Mouse (Mus musculus): ENCODE data around the gene Wasf2. TPM values are rescaled to one million over a fixed set of nuclear protein-coding genes. Genes with fewer than 3 reads are reported as not detected.

The Wasf2 gene
- 27.2 and 32.5 TPM in 2 replicates for polyA plus RNA-seq (2015; fragmentation: Nextera tagmentation; extraction: Ambion mirVana)

GRCm38 (mm10) chr4:133129931-133130889 lies at the start of gene Wasf2:
TSS of gene Wasf2 (plus strand) at chr4:133130505.

DNA sequence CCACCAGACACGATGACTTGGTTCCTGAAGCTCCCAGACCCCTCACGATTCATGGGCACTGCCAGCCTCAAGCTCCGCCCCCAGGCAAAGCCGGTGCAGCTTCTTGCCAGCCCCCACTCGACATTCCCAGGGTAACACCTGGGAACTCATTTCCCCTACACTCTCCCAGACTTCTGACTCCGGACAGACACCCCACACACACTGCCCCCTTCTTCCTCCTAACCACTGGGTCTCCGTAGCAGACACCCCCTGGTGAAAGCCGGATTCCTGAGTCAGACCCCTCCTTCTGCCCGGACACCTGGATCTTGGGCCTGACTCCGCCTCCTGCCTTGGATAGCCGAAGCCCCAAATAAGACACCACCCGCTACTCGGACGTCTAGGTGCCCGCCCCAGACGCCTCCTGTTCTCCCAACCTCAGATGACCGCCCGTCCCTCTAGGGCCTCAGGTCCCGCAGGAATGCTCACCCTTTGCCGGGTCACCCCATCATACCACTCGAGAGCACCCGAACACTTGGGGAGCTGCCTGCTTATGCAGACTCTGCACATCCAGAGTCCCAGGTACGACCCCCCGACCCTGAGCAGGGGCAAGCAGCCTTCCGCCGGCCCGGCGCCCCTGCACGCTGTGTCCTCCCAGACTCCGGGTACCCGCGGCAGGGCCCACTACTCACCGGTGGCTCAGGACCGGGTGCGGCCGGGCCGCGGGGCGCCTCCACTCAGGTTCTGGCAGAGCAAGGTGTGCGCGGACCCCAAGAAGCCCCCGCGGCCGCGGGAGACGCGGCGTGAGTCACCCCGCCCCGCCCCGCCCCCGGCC lies 81.7 kb downstream of the Wasf2 start, which contains the start of the genes Cd164l2 and Gpr3:
Cd164l2 (plus strand) TSS at position 381 of the 811 bp plus-strand sequence.
Gpr3 (minus strand) TSS at position 786 of the 811 bp plus-strand sequence.

DNA sequence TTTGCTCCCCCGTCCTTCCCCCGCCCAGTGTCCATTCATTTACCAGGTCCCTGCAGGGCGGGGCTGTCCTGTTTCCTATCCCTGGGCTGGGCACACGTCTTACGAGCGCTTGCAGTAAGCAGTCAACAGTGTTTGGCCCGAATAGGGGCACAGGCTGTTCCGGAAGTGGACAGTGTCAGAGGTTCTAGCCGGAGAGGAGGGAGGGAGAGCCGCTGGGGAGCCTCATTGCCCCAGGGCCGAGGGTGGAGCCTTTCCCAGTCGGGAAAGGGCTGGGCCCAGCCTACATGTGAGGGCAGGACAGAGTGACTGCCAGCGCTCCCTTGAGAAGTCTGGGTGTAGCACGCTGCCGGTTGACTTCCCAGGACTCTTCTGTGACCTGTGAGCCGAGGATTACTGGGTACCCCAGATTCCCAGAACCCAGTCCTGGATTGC lies 110.2 kb downstream of the Wasf2 start, which contains the start of gene Map3k6:
Map3k6 (plus strand) TSS at position 329 of the 432 bp plus-strand sequence.

Small RNA genes lying within 50 kb of the gene (microRNA-seq; reads per million reads assigned to microRNA genes)
- not detected for gene Mir7017

Other genes starting within 250 kb of the Wasf2 start
- gene Stx12, start 246.0 kb upstream of the Wasf2 start, polyA plus RNA-seq (2015; fragmentation: Nextera tagmentation; extraction: Ambion mirVana), result 112 and 118 TPM in 2 replicates
- gene Fam76a, start 207.9 kb upstream of the Wasf2 start, polyA plus RNA-seq (2015; fragmentation: Nextera tagmentation; extraction: Ambion mirVana), result 34.6 and 36.4 TPM in 2 replicates
- gene Fgr, start 156.4 kb upstream of the Wasf2 start, polyA plus RNA-seq (2015; fragmentation: Nextera tagmentation; extraction: Ambion mirVana), result 0.13 and 0.19 TPM in 2 replicates
- gene Ahdc1, start 119.2 kb upstream of the Wasf2 start, polyA plus RNA-seq (2015; fragmentation: Nextera tagmentation; extraction: Ambion mirVana), result 9.0 and 11.8 TPM in 2 replicates
- 8.6 and 13.2 TPM in 2 replicates for gene Cd164l2, start 81.6 kb downstream of the Wasf2 start, polyA plus RNA-seq (2015; fragmentation: Nextera tagmentation; extraction: Ambion mirVana)
- gene Gpr3, start 82.0 kb downstream of the Wasf2 start, polyA plus RNA-seq (2015; fragmentation: Nextera tagmentation; extraction: Ambion mirVana), result 3.8 and 5.7 TPM in 2 replicates
- 4.3 and 4.9 TPM in 2 replicates for gene Map3k6, start 110.3 kb downstream of the Wasf2 start, polyA plus RNA-seq (2015; fragmentation: Nextera tagmentation; extraction: Ambion mirVana)
- gene Sytl1, start 132.6 kb downstream of the Wasf2 start, polyA plus RNA-seq (2015; fragmentation: Nextera tagmentation; extraction: Ambion mirVana), result 0.15 TPM in 2 replicates
- 118 and 121 TPM in 2 replicates for gene Tmem222, start 147.3 kb downstream of the Wasf2 start, polyA plus RNA-seq (2015; fragmentation: Nextera tagmentation; extraction: Ambion mirVana)
- 15.2 and 15.3 TPM in 2 replicates for gene Wdtc1, start 223.0 kb downstream of the Wasf2 start, polyA plus RNA-seq (2015; fragmentation: Nextera tagmentation; extraction: Ambion mirVana)
- gene Slc9a1, start 239.2 kb downstream of the Wasf2 start, polyA plus RNA-seq (2015; fragmentation: Nextera tagmentation; extraction: Ambion mirVana), result 7.9 and 10.2 TPM in 2 replicates

Data from neural tube, postnatal 0 days (tissue).